Mouse (Mus musculus) urinary bladder, postnatal 4 days (tissue): ENCODE measurements around the gene Mcoln2.

Source experiments
- DNase-seq, 2 experiments: peaks; one replicate each; pipeline ENCODE4 v3.0.0; 2021 to 2022; ENCODE audit warnings: low spot score in 2 of 2

The Mcoln2 gene

GRCm38 (mm10) chr3:146227427-146227826 lies 77.8 kb downstream of the Mcoln2 start:
- DNase-seq: no peak

GRCm38 (mm10) chr3:146228559-146229310 lies 79.1 kb downstream of the Mcoln2 start:
- no peak for DNase-seq

- no peak for DNase-seq
These were observed 83.1 kb downstream of the Mcoln2 start for GRCm38 (mm10) chr3:146232708-146233107.

- DNase-seq: no peak
These were observed 84.1 kb downstream of the Mcoln2 start for GRCm38 (mm10) chr3:146233741-146234140.

GRCm38 (mm10) chr3:146234530-146234929 lies 84.9 kb downstream of the Mcoln2 start:
- no peak for DNase-seq

- no peak for DNase-seq
These were observed 86.6 kb downstream of the Mcoln2 start for GRCm38 (mm10) chr3:146236280-146236679.

- DNase-seq: no peak
These were observed 88.0 kb downstream of the Mcoln2 start for GRCm38 (mm10) chr3:146237676-146238075.

GRCm38 (mm10) chr3:146244630-146245029 lies 95.0 kb downstream of the Mcoln2 start:
- no peak for DNase-seq
